26 mouse cellular contexts compared by ENCODE assay signal in the genomic region with DNA sequence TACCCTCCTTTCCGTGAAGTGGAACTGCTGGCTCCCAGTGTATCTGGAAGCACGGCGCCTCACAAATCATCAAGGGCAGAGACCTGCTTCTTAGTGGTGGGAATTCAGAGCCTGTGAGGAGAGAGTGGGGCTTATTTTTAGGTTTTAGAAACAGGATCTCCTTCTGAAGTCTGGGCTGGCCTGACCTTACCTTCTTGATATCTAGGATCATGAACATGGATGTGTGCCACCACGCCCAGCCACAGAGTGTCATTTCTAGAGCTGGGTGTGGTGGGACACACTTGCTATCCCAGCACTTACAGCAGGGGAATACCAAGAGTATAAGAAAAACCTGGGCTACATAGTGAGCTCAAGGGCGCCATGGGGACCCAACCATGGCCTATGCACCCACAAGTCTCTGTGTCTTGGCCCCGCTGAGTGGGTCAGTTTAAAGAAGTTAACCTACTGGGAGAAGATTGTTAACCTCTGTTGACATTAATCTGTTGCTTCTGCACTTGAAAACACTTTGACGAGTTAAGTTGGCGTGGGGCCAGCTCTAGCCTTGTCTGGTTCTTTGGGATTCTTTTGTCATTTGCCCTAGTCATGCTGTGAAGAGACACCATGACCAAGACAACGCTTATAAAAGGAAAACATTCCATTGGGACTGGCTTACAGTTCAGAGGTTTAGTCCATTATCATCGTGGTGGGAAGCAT. TPM values are rescaled to one million over a fixed set of nuclear protein-coding genes. Genes with fewer than 3 reads are reported as not detected.
DNase-seq lines count a peak whose midpoint lies in the region; TF ChIP-seq lines count a peak whose summit lies in the region.
"Had no signal": no experiment of that assay in that cellular context is flagged by ENCODE, and none has a peak within 500 bp of the region (broad histone marks: within the 10 kb centered on the region; RNA-seq: fewer than 3 reads in every experiment).

No protein-coding gene starts in this region.

- H3K4me3 ChIP-seq in gastrocnemius, adult 2 months: peak overlapping the region; percentile 45
- no peak overlapping the region for H3K4me3 ChIP-seq in MEL (ENCODE audit: control insufficient read depth in 1 of 2, insufficient read depth in 1 of 2, low read depth in 2 of 2, low read length in 2 of 2)
- H3K4me3 ChIP-seq: embryonic facial prominence, embryonic 13.5 days; erythroblast, embryonic 14.5 days; forebrain, embryonic 13.5 days; heart, adult 2 months; heart, embryonic 15.5 days; hindbrain, embryonic 13.5 days; left cerebral cortex, adult 2 months; liver, embryonic 15.5 days; midbrain, embryonic 10.5 days had no signal

- H3K27me3 ChIP-seq in MEL (ENCODE audit: control insufficient read depth in 1 of 2, insufficient read depth in 2 of 2, low read length in 2 of 2): no peaks in the 10 kb centered on the region
- H3K27me3 ChIP-seq: embryonic facial prominence, embryonic 13.5 days; forebrain, embryonic 13.5 days; heart, embryonic 15.5 days; hindbrain, embryonic 13.5 days; liver, embryonic 15.5 days had no signal

- peaks cover 4 to 18% of the 10 kb centered on the region in 2 experiments for H3K4me1 ChIP-seq in MEL (ENCODE audit: control insufficient read depth in 1 of 2, insufficient read depth in 2 of 2, low read length in 2 of 2)
- H3K4me1 ChIP-seq: forebrain, embryonic 13.5 days had no signal

- no peak for TF ChIP-seq CTCF in gastrocnemius, adult 2 months (IDR thresholded peaks at IDR 0.05)
- TF ChIP-seq CTCF in MEL (IDR thresholded peaks at IDR 0.05 in 2 of 3, conservative IDR thresholded peaks at IDR 0.05 in 1 of 3; ENCODE audit: control insufficient read depth in 1 of 3, insufficient read depth in 1 of 3, low read depth in 2 of 3, low read length in 3 of 3, poor library complexity in 1 of 3, severe bottlenecking in 1 of 3): no peak

- intact Hi-C loops in gastrocnemius, adult 2 months (cut with DNase I): no loop called here

- no peak overlapping the region for H3K9ac ChIP-seq in MEL (ENCODE audit: control insufficient read depth, low read depth, low read length, poor library complexity, severe bottlenecking)
- H3K9ac ChIP-seq: embryonic facial prominence, embryonic 13.5 days; forebrain, embryonic 13.5 days; heart, embryonic 15.5 days; hindbrain, embryonic 13.5 days; liver, embryonic 15.5 days had no signal

- DNase-seq in adrenal gland, adult (ENCODE audit: inconsistent age in 2 of 2, low spot score in 1 of 2): peak; percentile 23 to 63
- DNase-seq in adrenal gland, adult 8-10 months: no peak
- DNase-seq in gastrocnemius, adult 2 months: peak; percentile 83
- no peak for DNase-seq in gastrocnemius, postnatal 25 days
- DNase-seq in MEL (ENCODE audit: low read depth, low spot score): peak; percentile 76
- DNase-seq in cerebellum, postnatal 25 days: peak; percentile 40 to 57
- no peak for DNase-seq in lung, adult 18-20 months
- no peak for DNase-seq in right cerebral cortex, postnatal 10 days (ENCODE audit: low spot score in 2 of 2)
- DNase-seq: adrenal gland, postnatal 36 days; embryo, embryonic 11 days; gastrocnemius, postnatal 14 days; heart, adult 2 months; heart, postnatal 36 days; right cerebral cortex, postnatal 14 days; thymus, postnatal 14 days had no signal

- H3K27ac ChIP-seq in gastrocnemius, adult 2 months: peak overlapping the region; percentile 91
- H3K27ac ChIP-seq in MEL (ENCODE audit: control insufficient read depth, low read depth, low read length): no peak overlapping the region
- H3K27ac ChIP-seq: embryonic facial prominence, embryonic 13.5 days; forebrain, embryonic 13.5 days; heart, adult 2 months; heart, embryonic 15.5 days; hindbrain, embryonic 13.5 days; kidney, postnatal 0 days; left cerebral cortex, adult 2 months; liver, embryonic 15.5 days had no signal

- TF ChIP-seq EP300 in MEL (IDR thresholded peaks at IDR 0.05; ENCODE audit: low read depth in 1 of 2, low read length in 2 of 2): peak in 1 of 2 experiments; percentile 30; a peak in 1 of 4 replicates

- H3K36me3 ChIP-seq in MEL (ENCODE audit: control insufficient read depth in 1 of 2, insufficient read depth in 2 of 2, low read length in 2 of 2): peaks cover 0 to 5% of the 10 kb centered on the region in 2 experiments; a peak in 2 of 4 replicates
- H3K36me3 ChIP-seq: embryonic facial prominence, embryonic 13.5 days; G1E; heart, embryonic 15.5 days; hindbrain, embryonic 13.5 days; liver, embryonic 15.5 days; midbrain, embryonic 10.5 days had no signal

- no peaks in the 10 kb centered on the region for H3K9me3 ChIP-seq in MEL (replicated peaks; ENCODE audit: insufficient read depth, low read length)
- H3K9me3 ChIP-seq: embryonic facial prominence, embryonic 13.5 days; forebrain, embryonic 13.5 days; heart, embryonic 15.5 days; hindbrain, embryonic 13.5 days; liver, embryonic 15.5 days; midbrain, embryonic 10.5 days had no signal

- TF ChIP-seq RAD21 in MEL (IDR thresholded peaks at IDR 0.05; ENCODE audit: low read depth, low read length): no peak

- no peaks in the 10 kb centered on the region for H3K79me2 ChIP-seq in MEL (ENCODE audit: control insufficient read depth, insufficient read depth, low read length, poor library complexity)

- no peak for TF ChIP-seq POLR2A in MEL (IDR thresholded peaks at IDR 0.05; ENCODE audit: control insufficient read depth in 1 of 2, insufficient read depth in 1 of 2, low read depth in 1 of 2, low read length in 2 of 2, poor library complexity in 1 of 2)

TF ChIP-seq in MEL, 35 proteins besides CTCF, POLR2A, EP300 and RAD21:
- 0 out of 2 replicates have a peak, but pooled peaks have one; percentile 34 for TF ChIP-seq ETS1 (IDR thresholded peaks at IDR 0.05; ENCODE audit: low read depth, low read length)
- peak; percentile 47 for TF ChIP-seq GATA1 (IDR thresholded peaks at IDR 0.05; ENCODE audit: low read depth, low read length)
- no peak for TF ChIP-seq CHD2 (IDR thresholded peaks at IDR 0.05; ENCODE audit: low read length)
- TF ChIP-seq SIN3A (IDR thresholded peaks at IDR 0.05; ENCODE audit: low read length): 0 out of 2 replicates have a peak, but pooled peaks have one; percentile 12
- no peak for TF ChIP-seq TAL1 (IDR thresholded peaks at IDR 0.05; ENCODE audit: low read length)

RNA-seq across cellular contexts. Expression of gene Ttyh2, which starts 7.9 kb away (rescaled TPM):
- 100 to 1,000 TPM in 2 of 4 experiments, 10 to 100 TPM in 2; 75.1 to 107 (median 88.6) TPM for total RNA-seq in adrenal gland, adult 8-10 months (2022)
- total RNA-seq in gastrocnemius, adult 2 months (2021): 10 to 100 TPM; 15.7 to 17.4 TPM
- total RNA-seq in gastrocnemius, postnatal 25 days (2021): 10 to 100 TPM; 17.9 to 20.1 TPM
- 9.7 and 10.4 TPM in 2 replicates for total RNA-seq in MEL (2012; rRNA removed)
- polyA plus RNA-seq in MEL (2012; ENCODE audit: insufficient read depth in 1 of 2, insufficient read length in 2 of 2, low read depth in 1 of 2, low replicate concordance in 2 of 2, missing spikeins in 1 of 2): 1 to 10 TPM in 1 of 2 experiments, not detected in 1; 7.2 TPM

RNA-seq across cellular contexts. Expression of gene Rpl38, which starts 14.9 kb away (rescaled TPM):
- 1,000 to 10,000 TPM; 1,051 to 1,434 (median 1,137) TPM for total RNA-seq in adrenal gland, adult 8-10 months (2022)
- total RNA-seq in gastrocnemius, adult 2 months (2021): 100 to 1,000 TPM; 544 to 670 TPM
- 100 to 1,000 TPM; 462 to 524 TPM for total RNA-seq in gastrocnemius, postnatal 25 days (2021)
- total RNA-seq in MEL (2012; rRNA removed): 4,892 and 5,142 TPM in 2 replicates
- polyA plus RNA-seq in MEL (2012; ENCODE audit: insufficient read depth in 1 of 2, insufficient read length in 2 of 2, low read depth in 1 of 2, low replicate concordance in 2 of 2, missing spikeins in 1 of 2): 1,000 to 10,000 TPM in 1 of 2 experiments, 100 to 1,000 TPM in 1; 851 to 1,236 TPM

RNA-seq across cellular contexts. Expression of gene Dnaic2, which starts 44.0 kb away (rescaled TPM):
- total RNA-seq in adrenal gland, adult 8-10 months (2022): under 1 TPM; 0.38 to 0.51 (median 0.42) TPM
- under 1 TPM; 0.08 to 0.14 TPM for total RNA-seq in gastrocnemius, adult 2 months (2021)
- under 1 TPM; 0.24 to 0.61 TPM for total RNA-seq in gastrocnemius, postnatal 25 days (2021)
- not detected in 2 replicates for total RNA-seq in MEL (2012; rRNA removed)
- polyA plus RNA-seq in MEL (2012; ENCODE audit: insufficient read depth in 1 of 2, insufficient read length in 2 of 2, low read depth in 1 of 2, low replicate concordance in 2 of 2, missing spikeins in 1 of 2): not detected
- total RNA-seq: G1E had no signal
- polyA plus RNA-seq: erythroblast, embryonic 14.5 days; G1E; inflammation-experienced regulatory T-cells, adult 6 months had no signal

Comparison
In these comparisons a context has a peak if more than half of its experiments do, and no peak if none do; other contexts are left out.
1. DNase-seq: peak in adrenal gland, adult (2 of 2), gastrocnemius, adult 2 months (single experiment), MEL (single experiment) and cerebellum, postnatal 25 days (2 of 2); none in adrenal gland, adult 8-10 months (single experiment), gastrocnemius, postnatal 25 days (single experiment), lung, adult 18-20 months (0 of 2) and right cerebral cortex, postnatal 10 days (0 of 2).